Mouse (Mus musculus) heart, embryonic 10.5 days (tissue): ENCODE measurements around the gene Lypd8. TPM values are rescaled to one million over a fixed set of nuclear protein-coding genes. Genes with fewer than 3 reads are reported as not detected.

Experiments
- DNase-seq: peaks from one replicate; pipeline ENCODE4 v3.0.0-alpha.2; 2017; ENCODE audit warnings: low spot score
- H3K27ac ChIP-seq: fragments of 300-500 bp; sonication (generic); 2 replicates; pipeline ENCODE4 v1.5.1; 2016; ENCODE audit warnings: mild to moderate bottlenecking
- H3K27me3 ChIP-seq: fragments of 300-500 bp; sonication (generic); 2 replicates; pipeline ENCODE4 v1.6.1; 2016; ENCODE audit warnings: mild to moderate bottlenecking; ENCODE audit not compliant: poor library complexity, insufficient read depth, severe bottlenecking
- H3K36me3 ChIP-seq: fragments of 300-500 bp; sonication (generic); 2 replicates; pipeline ENCODE4 v1.6.1; 2016; ENCODE audit warnings: mild to moderate bottlenecking, moderate library complexity
- H3K4me1 ChIP-seq: fragments of 300-500 bp; sonication (generic); 2 replicates; pipeline ENCODE4 v1.6.1; 2016; ENCODE audit warnings: mild to moderate bottlenecking
- H3K4me3 ChIP-seq: fragments of 300-500 bp; sonication (generic); 2 replicates; pipeline ENCODE4 v1.5.1; 2016; ENCODE audit warnings: mild to moderate bottlenecking, moderate library complexity
- H3K9me3 ChIP-seq: fragments of 300-500 bp; sonication (generic); 2 replicates; pipeline ENCODE4 v1.6.1; 2016; ENCODE audit warnings: mild to moderate bottlenecking, moderate library complexity
- WGBS: fragments of 180-500 bp; shearing (Covaris S2); methylation state at CpG from one replicate; pipeline ENCODE4 v1.1.7; 2016; 5-methylcytosine and 5-hydroxymethylcytosine counted together
- polyA plus RNA-seq: library from polyadenylated mRNA; unstranded; fragments of >200 nt; fragmentation: Nextera tagmentation; extraction: Ambion mirVana; gene quantifications from 2 replicates; pipeline ENCODE4 v1.2.1, GENCODE M21; 2016

Gene Lypd8
- polyA plus RNA-seq, 1 experiment from 2014 or later: not detected

- DNase-seq: no peak
- Histone ChIP-seq H3K27ac (no peak overlapping the region), H3K27me3 (no peaks in the 10 kb centered on the region), H3K9me3 (no peaks in the 10 kb centered on the region), H3K36me3 (no peaks in the 10 kb centered on the region), H3K4me1 (peaks cover 10% of the 10 kb centered on the region), H3K4me3 (no peak overlapping the region)
- 70% methylated on average over 3 of the region's 3 CpGs for WGBS
Measured at GRCm38 (mm10) chr11:58418336-58418735, 39.5 kb downstream of the Lypd8 start.

DNA sequence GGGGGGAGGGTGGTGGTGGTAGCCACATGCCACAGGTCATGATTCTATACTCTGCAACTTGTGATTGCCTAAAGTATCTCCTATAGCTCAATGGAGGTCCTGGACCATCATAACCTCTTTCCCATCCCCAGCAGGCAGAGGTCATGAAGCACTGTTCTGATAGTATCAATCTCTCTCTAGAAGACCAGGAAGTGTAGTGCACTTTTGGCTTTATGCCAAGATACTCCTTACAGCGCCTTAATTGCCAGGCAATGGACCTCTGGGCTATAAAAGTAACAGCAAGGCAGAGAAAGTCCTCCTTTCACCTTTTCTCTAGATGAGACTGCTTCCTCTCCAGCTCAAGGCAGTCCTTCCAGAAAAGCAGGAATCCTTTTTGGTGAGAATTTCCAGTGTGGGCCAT is 42.0 kb downstream of the Lypd8 start, which contains the start of gene 1810065E05Rik:
TSS of gene 1810065E05Rik (plus strand) at position 297 of the 400 bp plus-strand sequence.
- H3K4me3 ChIP-seq: no peak within 1 kb of the TSS
- H3K9me3 ChIP-seq: no peaks in the 10 kb centered on the region
- H3K27ac ChIP-seq: no peak within 1 kb of the TSS
- H3K27me3 ChIP-seq: no peaks in the 10 kb centered on the region
- no peaks in the 10 kb centered on the region for H3K36me3 ChIP-seq
- H3K4me1 ChIP-seq: peaks cover 10% of the 10 kb centered on the region
- no peak for DNase-seq
- WGBS: 76% methylated on average over 1 of the region's 1 CpGs

DNA sequence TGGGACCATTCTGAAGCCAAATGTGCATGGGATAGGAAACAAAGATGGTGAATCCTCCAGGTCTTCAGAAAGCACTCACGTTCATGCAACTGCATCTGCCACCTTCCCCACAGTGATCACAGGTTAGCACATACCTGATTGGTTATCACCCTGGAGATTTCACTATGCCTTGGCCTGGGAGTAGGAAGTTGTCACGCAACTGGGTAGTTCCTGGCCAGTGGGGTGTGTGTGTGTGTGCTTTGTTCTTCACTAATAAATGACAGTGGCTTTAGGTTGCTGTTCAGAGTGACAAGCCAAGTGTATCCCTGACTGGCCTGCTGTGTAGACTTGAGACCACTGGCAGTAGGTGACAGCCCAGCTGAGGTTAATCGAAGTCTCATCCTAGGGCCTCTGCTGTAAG is 53.4 kb downstream of the Lypd8 start, which contains the start of gene Gm12253:
TSS of gene Gm12253 (plus strand) at position 301 of the 400 bp plus-strand sequence.
- Histone ChIP-seq H3K27ac (no peak within 1 kb of the TSS), H3K27me3 (no peaks in the 10 kb centered on the region), H3K4me3 (no peak within 1 kb of the TSS), H3K36me3 (no peaks in the 10 kb centered on the region), H3K4me1 (no peaks in the 10 kb centered on the region), H3K9me3 (no peaks in the 10 kb centered on the region)
- no peak for DNase-seq
- 86% methylated on average over 3 of the region's 3 CpGs for WGBS

DNA sequence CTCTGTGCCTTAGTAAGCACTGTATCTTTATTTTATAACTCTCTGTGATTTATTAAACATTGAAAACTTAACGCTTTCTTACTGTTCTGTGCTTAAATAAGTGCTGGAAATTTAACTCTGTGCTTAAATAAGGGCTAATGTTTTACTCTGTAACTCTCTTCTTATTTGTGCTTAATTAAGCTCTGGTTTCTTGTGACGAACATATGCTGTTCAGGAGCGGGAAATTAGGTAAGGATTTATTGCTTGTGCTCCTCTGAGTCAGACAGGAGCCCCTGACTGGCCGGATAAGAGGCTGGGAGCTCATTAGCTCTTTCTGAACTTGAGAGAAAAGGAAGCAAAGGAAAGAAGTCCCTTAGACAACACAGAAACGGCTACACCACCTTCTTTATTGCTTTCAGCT is 59.0 kb downstream of the Lypd8 start:
- no peak overlapping the region for H3K27ac ChIP-seq
- no peaks in the 10 kb centered on the region for H3K27me3 ChIP-seq
- no peaks in the 10 kb centered on the region for H3K4me1 ChIP-seq
- 62% methylated on average over 5 of the region's 5 CpGs for WGBS
- DNase-seq: no peak
- no peak overlapping the region for H3K4me3 ChIP-seq
- H3K36me3 ChIP-seq: no peaks in the 10 kb centered on the region
- H3K9me3 ChIP-seq: no peaks in the 10 kb centered on the region

Other genes starting within 250 kb of the Lypd8 start
- 20.9 and 26.2 TPM in 2 replicates for gene Gemin5, start 210.5 kb upstream of the Lypd8 start, polyA plus RNA-seq
- 116 and 137 TPM in 2 replicates for gene Mrpl22, start 207.4 kb upstream of the Lypd8 start, polyA plus RNA-seq
- 3.1 and 3.4 TPM in 2 replicates for gene Igtp, start 179.5 kb upstream of the Lypd8 start, polyA plus RNA-seq
- gene Irgm2, start 179.4 kb upstream of the Lypd8 start, polyA plus RNA-seq: 0.90 and 1.1 TPM in 2 replicates
- not detected in 2 replicates for gene 4930438A08Rik, start 104.2 kb upstream of the Lypd8 start, polyA plus RNA-seq
- gene Zfp692, start 72.0 kb upstream of the Lypd8 start, polyA plus RNA-seq: 18.5 and 19.2 TPM in 2 replicates
- gene Zfp672, start 48.7 kb upstream of the Lypd8 start, polyA plus RNA-seq: 30.4 and 31.6 TPM in 2 replicates
- 30.0 and 30.8 TPM in 2 replicates for gene Sh3bp5l, start 48.3 kb upstream of the Lypd8 start, polyA plus RNA-seq
- not detected in 2 replicates for gene 1810065E05Rik, start 42.1 kb downstream of the Lypd8 start, polyA plus RNA-seq
- not detected in 2 replicates for gene Gm12253, start 53.5 kb downstream of the Lypd8 start, polyA plus RNA-seq
- not detected in 2 replicates for gene Lypd9, start 73.9 kb downstream of the Lypd8 start, polyA plus RNA-seq
- not detected in 2 replicates for gene Olfr30, start 83.2 kb downstream of the Lypd8 start, polyA plus RNA-seq
- not detected in 2 replicates for gene Olfr332, start 113.5 kb downstream of the Lypd8 start, polyA plus RNA-seq
- not detected in 2 replicates for gene Olfr331, start 123.5 kb downstream of the Lypd8 start, polyA plus RNA-seq
- gene Olfr330, start 155.8 kb downstream of the Lypd8 start, polyA plus RNA-seq: not detected in 2 replicates
- not detected in 2 replicates for gene Olfr329-ps, start 167.4 kb downstream of the Lypd8 start, polyA plus RNA-seq
- 0.08 TPM in 1 of 2 replicates, not detected in the other for gene Olfr328, start 176.6 kb downstream of the Lypd8 start, polyA plus RNA-seq
- not detected in 2 replicates for gene Olfr224, start 191.5 kb downstream of the Lypd8 start, polyA plus RNA-seq
- gene Olfr325, start 198.7 kb downstream of the Lypd8 start, polyA plus RNA-seq: not detected in 2 replicates
- not detected in 2 replicates for gene Olfr324, start 216.1 kb downstream of the Lypd8 start, polyA plus RNA-seq
- not detected in 2 replicates for gene 2210407C18Rik, start 237.0 kb downstream of the Lypd8 start, polyA plus RNA-seq